Mouse (Mus musculus) stomach, postnatal 0 days (tissue): Measurements from ENCODE around the gene Gm13695.

Source experiments
- CTCF ChIP-seq: IDR thresholded peaks from 2 replicates; pipeline ENCODE4 v1.5.1; 2016; ENCODE audit warnings: antibody characterized with exemption, low read depth, mild to moderate bottlenecking, moderate library complexity
- EP300 ChIP-seq: optimal IDR thresholded peaks from 2 replicates; pipeline ENCODE3; 2016; ENCODE audit warnings: antibody characterized with exemption

DNA sequence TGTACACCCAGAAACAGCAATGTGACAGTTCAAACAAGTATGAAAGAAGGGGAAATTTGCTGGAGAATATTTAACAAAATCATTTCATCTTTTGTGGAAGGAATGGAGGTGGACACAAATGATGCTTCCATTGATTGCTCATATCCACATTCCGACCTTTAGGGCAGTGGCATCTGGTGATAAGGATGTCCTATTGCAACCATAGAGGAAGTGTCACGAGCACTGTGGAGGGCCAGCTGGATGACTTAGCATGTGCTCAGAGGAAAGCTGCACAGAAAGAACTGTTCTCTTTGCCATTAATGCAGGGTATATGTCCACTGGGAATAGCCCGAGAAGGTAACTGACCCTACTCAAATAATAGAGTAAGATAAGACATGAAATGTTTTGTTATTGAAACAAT lies 42.7 kb downstream of the Gm13695 start:
- TF ChIP-seq EP300 = no peak
- no peak for TF ChIP-seq CTCF
